Mouse (Mus musculus) bone marrow macrophage, adult 2 months (primary cell): ENCODE measurements around the gene Kctd12. TPM values are rescaled to one million over a fixed set of nuclear protein-coding genes. Genes with fewer than 3 reads are reported as not detected.

Experiments used
- H3K27ac ChIP-seq: 2 replicates; pipeline ENCODE4 v1.5.1; 2012; ENCODE audit warnings: low read depth, low read length; ENCODE audit not compliant: insufficient read depth
- H3K4me1 ChIP-seq: 2 replicates; pipeline ENCODE4 v1.6.1; 2012; ENCODE audit warnings: low read length; ENCODE audit not compliant: control insufficient read depth, insufficient read depth
- H3K4me3 ChIP-seq: 2 replicates; pipeline ENCODE4 v1.5.1; 2012; ENCODE audit warnings: mild to moderate bottlenecking, low read length, moderate library complexity; ENCODE audit not compliant: insufficient read depth
- CTCF ChIP-seq: IDR thresholded peaks from 2 replicates; pipeline ENCODE4 v1.5.1; 2012; ENCODE audit warnings: low read depth, mild to moderate bottlenecking, low read length, moderate library complexity
- POLR2A ChIP-seq: IDR thresholded peaks from 2 replicates; pipeline ENCODE4 v1.6.1; 2012; ENCODE audit warnings: mild to moderate bottlenecking, low read depth, low read length, borderline replicate concordance
- polyA plus RNA-seq: library from polyadenylated mRNA; stranded (reverse); fragments of >200 nt; gene quantifications from 2 replicates; pipeline ENCODE4 v1.2.4, GENCODE M21; 2012; ENCODE audit not compliant: missing spikeins, insufficient read depth, insufficient read length

Kctd12 gene
- polyA plus RNA-seq, 1 experiment: 131 TPM

GRCm38 (mm10) chr14:102966241-102966640 lies 16.2 kb downstream of the Kctd12 start:
- Histone ChIP-seq H3K4me1 (no peaks in the 10 kb centered on the region), H3K4me3 (no peak overlapping the region), H3K27ac (no peak overlapping the region)
- no peak for TF ChIP-seq CTCF
- TF ChIP-seq POLR2A: no peak

- H3K27ac ChIP-seq: no peak overlapping the region
- no peak overlapping the region for H3K4me3 ChIP-seq
- TF ChIP-seq CTCF: no peak
- TF ChIP-seq POLR2A: no peak
- no peaks in the 10 kb centered on the region for H3K4me1 ChIP-seq
Observed at GRCm38 (mm10) chr14:102965841-102966240, 16.6 kb downstream of the Kctd12 start.

GRCm38 (mm10) chr14:102962019-102962418 lies 20.4 kb downstream of the Kctd12 start:
- no peak overlapping the region for H3K4me3 ChIP-seq
- H3K4me1 ChIP-seq: no peaks in the 10 kb centered on the region
- H3K27ac ChIP-seq: no peak overlapping the region
- TF ChIP-seq CTCF (no peak), POLR2A (no peak)

- H3K27ac ChIP-seq: no peak overlapping the region
- H3K4me3 ChIP-seq: no peak overlapping the region
- TF ChIP-seq CTCF: no peak
- no peak for TF ChIP-seq POLR2A
- H3K4me1 ChIP-seq: no peaks in the 10 kb centered on the region
Observed at GRCm38 (mm10) chr14:102953511-102953910, 28.9 kb downstream of the Kctd12 start.

- Histone ChIP-seq H3K27ac (no peak overlapping the region), H3K4me3 (no peak overlapping the region), H3K4me1 (no peaks in the 10 kb centered on the region)
- no peak for TF ChIP-seq CTCF
- TF ChIP-seq POLR2A: no peak
Observed at GRCm38 (mm10) chr14:102951974-102952373, 30.5 kb downstream of the Kctd12 start.

GRCm38 (mm10) chr14:102947796-102948195 lies 34.6 kb downstream of the Kctd12 start:
- no peak overlapping the region for H3K27ac ChIP-seq
- peaks cover 3% of the 10 kb centered on the region for H3K4me1 ChIP-seq
- no peak overlapping the region for H3K4me3 ChIP-seq
- TF ChIP-seq POLR2A (no peak), CTCF (no peak)

GRCm38 (mm10) chr14:102942222-102942843 lies 40.1 kb downstream of the Kctd12 start:
- peaks cover 9% of the 10 kb centered on the region for H3K4me1 ChIP-seq
- H3K4me3 ChIP-seq: no peak overlapping the region
- no peak overlapping the region for H3K27ac ChIP-seq
- TF ChIP-seq POLR2A (no peak), CTCF (no peak)

GRCm38 (mm10) chr14:102934878-102935277 lies 47.6 kb downstream of the Kctd12 start:
- Histone ChIP-seq H3K4me1 (peaks cover 4% of the 10 kb centered on the region), H3K27ac (no peak overlapping the region), H3K4me3 (no peak overlapping the region)
- no peak for TF ChIP-seq CTCF
- TF ChIP-seq POLR2A: no peak

GRCm38 (mm10) chr14:102930933-102931332 lies 51.5 kb downstream of the Kctd12 start:
- H3K4me3 ChIP-seq: no peak overlapping the region
- TF ChIP-seq POLR2A (no peak), CTCF (no peak)
- H3K4me1 ChIP-seq: peaks cover 10% of the 10 kb centered on the region
- H3K27ac ChIP-seq: no peak overlapping the region

- TF ChIP-seq POLR2A (no peak), CTCF (no peak)
- Histone ChIP-seq H3K27ac (no peak overlapping the region), H3K4me3 (no peak overlapping the region), H3K4me1 (peaks cover 18% of the 10 kb centered on the region)
Observed at GRCm38 (mm10) chr14:102929545-102929944, 52.9 kb downstream of the Kctd12 start.
